Mouse (Mus musculus) erythroblast, embryonic 14.5 days (primary cell): Measurements from ENCODE around the gene Dazap2.

Experiments
- GATA1 ChIP-seq: IDR thresholded peaks from 2 replicates; pipeline ENCODE4 v1.6.1; 2012; ENCODE audit warnings: low read length, inconsistent platforms, mixed read lengths
- TAL1 ChIP-seq: IDR thresholded peaks from 3 replicates; pipeline ENCODE4 v1.6.1; 2012; ENCODE audit warnings: low read length, inconsistent platforms, mixed read lengths

DNA sequence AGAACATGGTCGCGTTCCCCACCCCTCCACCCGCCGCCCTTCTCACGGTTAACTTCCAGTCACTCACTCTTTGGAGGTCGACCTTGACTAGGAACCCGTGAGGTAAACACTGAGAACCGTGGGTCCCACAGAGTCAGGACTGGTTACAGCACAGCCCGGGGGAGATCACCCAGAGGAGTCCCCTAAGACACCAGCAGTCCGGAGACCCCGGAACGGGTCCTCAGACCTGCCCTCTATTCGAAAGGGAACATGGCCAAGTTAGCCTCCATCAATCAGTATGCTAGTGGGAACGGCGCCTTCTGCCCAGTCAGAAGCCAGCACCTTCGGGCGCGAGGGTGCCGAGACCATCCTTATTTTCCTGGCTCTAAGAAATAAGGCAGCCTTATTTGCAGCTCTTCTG lies 1.1 kb downstream of the Dazap2 start:
- TF ChIP-seq TAL1 (no peak), GATA1 (no peak)
